Mouse (Mus musculus) stomach, embryonic 14.5 days (tissue): ENCODE measurements at regions not wholly inside any gene's neighbourhood (a gene's known extent, or its start where the extent isn't known, plus 50 kb on each side); places are given as distances from the start of the nearest gene placed in this dataset.
A peak's percentile ranks its signal among the peaks of the same experiment; 100 is the strongest.

ENCODE experiments used
- ATAC-seq: fragments of 200-750 bp; cut with Nextera tagmentation; 2 replicates; pipeline ENCODE4 v1.8.0; 2017; ENCODE audit warnings: low read depth, moderate TSS enrichment; ENCODE audit not compliant: insufficient number of reproducible peaks, insufficient read depth, low FRiP score
- H3K27ac ChIP-seq: fragments of 300-500 bp; sonication (generic); 2 replicates; pipeline ENCODE4 v1.5.1; 2014; ENCODE audit warnings: mild to moderate bottlenecking, low read length, moderate library complexity, mixed read lengths
- H3K27me3 ChIP-seq: fragments of 300-500 bp; sonication (generic); 2 replicates; pipeline ENCODE4 v1.6.1; 2014; ENCODE audit warnings: low read length, control low read depth, mixed read lengths; ENCODE audit not compliant: control insufficient read depth, insufficient read depth
- H3K36me3 ChIP-seq: fragments of 300-500 bp; sonication (generic); 2 replicates; pipeline ENCODE4 v1.6.1; 2014; ENCODE audit warnings: mild to moderate bottlenecking, control low read depth, low read length, moderate library complexity, mixed read lengths; ENCODE audit not compliant: control insufficient read depth, insufficient read depth
- H3K4me1 ChIP-seq: fragments of 300-500 bp; sonication (generic); 2 replicates; pipeline ENCODE4 v1.6.1; 2014; ENCODE audit warnings: low read length, control low read depth, mixed read lengths; ENCODE audit not compliant: control insufficient read depth, insufficient read depth
- H3K4me2 ChIP-seq: fragments of 300-500 bp; sonication (generic); replicated peaks from 2 replicates; pipeline ENCODE4 v1.6.1; 2014; ENCODE audit warnings: low read depth, low read length, control low read depth
- H3K4me3 ChIP-seq: fragments of 300-500 bp; sonication (generic); 2 replicates; pipeline ENCODE4 v1.5.1; 2014; ENCODE audit warnings: low read depth, low read length, control low read depth
- H3K9ac ChIP-seq: fragments of 300-500 bp; sonication (generic); replicated peaks from 2 replicates; pipeline ENCODE4 v1.6.1; 2014; ENCODE audit warnings: low read depth, mild to moderate bottlenecking, control low read depth, low read length, moderate library complexity, mixed read lengths
- H3K9me3 ChIP-seq: fragments of 300-500 bp; sonication (generic); 2 replicates; pipeline ENCODE4 v1.6.1; 2016; ENCODE audit warnings: low read depth, low read length, control low read depth; ENCODE audit not compliant: control insufficient read depth
- WGBS: fragments of 180-500 bp; shearing (Covaris S2); extraction: QIAGEN DNeasy Blood & Tissue Kit; methylation state at CpG from one replicate; pipeline ENCODE4 v1.1.7; 2014; 5-methylcytosine and 5-hydroxymethylcytosine counted together

DNA sequence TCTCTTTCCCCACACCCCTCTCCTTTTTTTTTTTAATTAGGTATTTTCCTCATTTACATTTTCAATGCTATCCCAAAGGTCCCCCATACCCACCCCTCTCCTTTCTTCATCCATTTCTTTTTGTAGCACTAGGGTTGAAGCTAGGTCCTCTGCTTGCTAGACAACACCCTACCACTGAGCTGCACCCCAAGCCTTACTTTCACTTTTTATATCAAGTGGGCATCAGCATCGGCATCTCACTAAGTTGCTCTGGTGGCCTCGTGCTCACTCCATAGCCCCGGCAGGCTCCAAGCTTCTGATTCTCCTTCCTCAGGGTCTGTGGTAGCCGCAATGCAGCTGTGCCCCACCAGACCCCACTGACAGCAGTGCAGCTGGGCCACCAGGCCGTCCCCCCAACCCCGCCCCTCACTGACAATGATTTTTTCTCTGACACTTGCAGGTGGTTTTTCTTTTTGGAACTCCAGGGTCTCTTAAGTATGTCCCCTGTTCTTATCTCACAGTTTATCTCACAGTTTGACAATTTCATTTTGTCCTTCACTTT lies 77.5 kb downstream of the Nufip1 start:
- H3K4me1 ChIP-seq, result 0 out of 2 replicates have a peak, but pooled peaks cover 8% of the 10 kb centered on the region
- 80% methylated on average over 6 of the region's 6 CpGs for whole genome bisulfite sequencing
- H3K27ac ChIP-seq, result no peak overlapping the region
- H3K9me3 ChIP-seq, result no peaks in the 10 kb centered on the region
- no peaks in the 10 kb centered on the region for H3K27me3 ChIP-seq
- no peak overlapping the region for H3K4me3 ChIP-seq
- H3K36me3 ChIP-seq, result no peaks in the 10 kb centered on the region
- no peak overlapping the region for H3K9ac ChIP-seq
- no peak for ATAC-seq
- no peak overlapping the region for H3K4me2 ChIP-seq

DNA sequence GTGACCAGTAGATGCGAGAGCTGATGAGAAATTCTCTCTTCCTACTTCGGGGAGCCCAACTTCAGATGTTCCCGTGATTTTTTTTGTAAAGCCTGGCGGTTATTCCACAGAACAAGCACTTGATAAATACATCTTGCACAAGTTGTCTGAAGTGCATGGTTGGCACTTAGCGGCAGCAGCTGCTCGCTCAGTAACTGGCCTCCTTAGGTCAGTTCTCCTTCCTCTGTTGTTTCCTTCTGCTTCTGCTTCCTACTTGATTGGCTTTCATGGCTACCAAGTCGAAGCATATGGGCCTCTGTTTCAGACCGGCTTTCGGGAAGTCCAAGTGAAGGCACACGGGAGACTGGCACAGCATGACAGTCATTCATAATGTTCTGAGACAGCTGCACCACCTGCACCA lies 84.6 kb downstream of the Nufip1 start:
- no peak for ATAC-seq
- no peak overlapping the region for H3K9ac ChIP-seq
- WGBS, result 70% methylated on average over 10 of the region's 10 CpGs
- H3K27ac ChIP-seq, result no peak overlapping the region
- H3K4me3 ChIP-seq, result no peak overlapping the region
- no peak overlapping the region for H3K4me2 ChIP-seq
- no peaks in the 10 kb centered on the region for H3K27me3 ChIP-seq
- no peaks in the 10 kb centered on the region for H3K4me1 ChIP-seq
- H3K9me3 ChIP-seq, result no peaks in the 10 kb centered on the region
- no peaks in the 10 kb centered on the region for H3K36me3 ChIP-seq

DNA sequence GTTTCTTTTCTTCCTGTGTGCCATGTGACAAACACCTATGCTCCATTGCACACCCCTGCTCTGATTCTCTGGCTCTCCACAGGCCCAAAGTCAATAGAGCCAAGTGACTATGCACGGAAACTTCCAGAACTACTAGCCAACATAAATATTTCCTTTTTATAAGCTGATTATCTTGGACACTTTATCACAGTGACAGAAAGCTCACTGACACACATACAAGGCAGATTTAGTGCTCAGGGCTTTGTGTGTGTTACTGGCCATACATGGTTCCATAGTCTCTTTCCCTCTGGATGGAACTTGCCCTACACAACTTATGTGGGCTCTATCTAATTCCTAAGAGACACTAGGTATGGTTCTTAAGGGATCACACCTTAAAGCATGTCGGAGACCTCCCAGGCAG lies 86.7 kb downstream of the Nufip1 start:
- no peak for ATAC-seq
- no peaks in the 10 kb centered on the region for H3K36me3 ChIP-seq
- no peaks in the 10 kb centered on the region for H3K4me1 ChIP-seq
- no peaks in the 10 kb centered on the region for H3K9me3 ChIP-seq
- 58% methylated on average over 2 of the region's 2 CpGs for WGBS
- no peak overlapping the region for H3K9ac ChIP-seq
- H3K27ac ChIP-seq, result no peak overlapping the region
- no peak overlapping the region for H3K4me3 ChIP-seq
- no peaks in the 10 kb centered on the region for H3K27me3 ChIP-seq
- H3K4me2 ChIP-seq, result no peak overlapping the region

DNA sequence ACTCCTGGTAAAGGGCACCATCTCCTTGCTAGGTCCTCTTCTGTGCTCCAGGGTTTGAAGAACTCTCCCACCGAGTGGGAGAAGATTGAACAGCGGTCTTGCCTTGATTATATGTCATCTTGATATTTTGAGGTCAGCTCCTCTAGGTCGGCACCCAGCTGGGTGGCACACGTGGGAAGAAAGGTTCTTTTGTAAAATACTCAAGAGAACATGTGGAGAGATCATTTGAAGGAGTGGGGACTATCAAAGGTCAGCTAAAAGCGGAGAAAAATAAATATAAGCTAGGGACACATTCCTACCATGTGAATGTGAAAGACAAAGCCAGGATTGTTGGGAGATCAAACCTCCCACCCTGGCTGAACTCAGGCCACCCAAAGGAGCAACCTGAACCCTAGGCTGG lies 87.7 kb downstream of the Nufip1 start:
- H3K27ac ChIP-seq, result no peak overlapping the region
- H3K27me3 ChIP-seq, result no peaks in the 10 kb centered on the region
- no peaks in the 10 kb centered on the region for H3K36me3 ChIP-seq
- H3K9ac ChIP-seq, result no peak overlapping the region
- WGBS, result 62% methylated on average over 5 of the region's 5 CpGs
- no peaks in the 10 kb centered on the region for H3K9me3 ChIP-seq
- no peaks in the 10 kb centered on the region for H3K4me1 ChIP-seq
- H3K4me2 ChIP-seq, result no peak overlapping the region
- no peak overlapping the region for H3K4me3 ChIP-seq
- no peak for ATAC-seq

DNA sequence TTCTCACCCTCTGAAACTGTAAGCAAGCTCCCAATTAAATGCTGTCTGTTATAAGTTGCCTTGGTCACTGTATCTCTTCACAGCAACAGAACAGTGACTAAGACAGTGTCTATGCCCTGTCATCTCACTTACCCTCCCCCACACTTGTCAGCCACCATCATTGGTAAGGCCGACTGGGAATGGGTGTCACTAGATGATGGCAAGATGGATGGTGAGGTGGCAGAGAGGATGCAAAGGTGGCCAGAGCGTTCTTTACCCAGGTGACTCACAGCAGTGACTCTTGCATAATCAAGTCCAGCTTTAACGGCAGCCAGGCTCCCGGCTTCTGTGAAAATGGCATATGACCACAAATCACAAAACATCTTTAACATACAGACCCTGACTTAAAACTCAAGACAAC lies 91.9 kb downstream of the Nufip1 start:
- Histone ChIP-seq H3K9ac (no peak overlapping the region), H3K27me3 (no peaks in the 10 kb centered on the region), H3K4me3 (no peak overlapping the region), H3K4me1 (no peaks in the 10 kb centered on the region), H3K4me2 (no peak overlapping the region), H3K36me3 (no peaks in the 10 kb centered on the region), H3K9me3 (no peaks in the 10 kb centered on the region), H3K27ac (no peak overlapping the region)
- WGBS, result 89% methylated on average over 4 of the region's 4 CpGs
- ATAC-seq, result no peak

DNA sequence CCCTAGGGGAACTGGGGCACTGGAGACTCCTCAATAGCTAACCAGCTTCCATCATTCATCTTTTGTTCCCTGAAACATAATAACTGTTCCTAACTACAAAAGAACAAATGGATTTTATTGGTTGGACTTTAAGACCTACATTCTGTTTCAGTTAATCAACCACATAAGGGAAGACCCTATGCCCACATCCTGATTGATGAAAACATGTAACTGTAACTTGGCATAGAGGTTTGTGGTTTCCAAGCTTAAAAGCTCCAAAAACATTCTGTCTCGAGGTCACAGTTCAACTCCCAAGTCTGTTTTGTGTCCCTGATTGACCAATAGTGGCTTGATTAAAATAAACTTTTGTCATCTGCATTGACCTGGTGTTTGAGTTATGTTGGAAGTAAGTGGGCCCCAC lies 92.4 kb downstream of the Nufip1 start:
- H3K4me3 ChIP-seq, result no peak overlapping the region
- no peaks in the 10 kb centered on the region for H3K27me3 ChIP-seq
- no peak overlapping the region for H3K9ac ChIP-seq
- H3K27ac ChIP-seq, result no peak overlapping the region
- H3K36me3 ChIP-seq, result no peaks in the 10 kb centered on the region
- no peaks in the 10 kb centered on the region for H3K9me3 ChIP-seq
- H3K4me1 ChIP-seq, result no peaks in the 10 kb centered on the region
- 52% methylated on average over 1 of the region's 1 CpGs for WGBS
- no peak overlapping the region for H3K4me2 ChIP-seq
- ATAC-seq, result no peak

DNA sequence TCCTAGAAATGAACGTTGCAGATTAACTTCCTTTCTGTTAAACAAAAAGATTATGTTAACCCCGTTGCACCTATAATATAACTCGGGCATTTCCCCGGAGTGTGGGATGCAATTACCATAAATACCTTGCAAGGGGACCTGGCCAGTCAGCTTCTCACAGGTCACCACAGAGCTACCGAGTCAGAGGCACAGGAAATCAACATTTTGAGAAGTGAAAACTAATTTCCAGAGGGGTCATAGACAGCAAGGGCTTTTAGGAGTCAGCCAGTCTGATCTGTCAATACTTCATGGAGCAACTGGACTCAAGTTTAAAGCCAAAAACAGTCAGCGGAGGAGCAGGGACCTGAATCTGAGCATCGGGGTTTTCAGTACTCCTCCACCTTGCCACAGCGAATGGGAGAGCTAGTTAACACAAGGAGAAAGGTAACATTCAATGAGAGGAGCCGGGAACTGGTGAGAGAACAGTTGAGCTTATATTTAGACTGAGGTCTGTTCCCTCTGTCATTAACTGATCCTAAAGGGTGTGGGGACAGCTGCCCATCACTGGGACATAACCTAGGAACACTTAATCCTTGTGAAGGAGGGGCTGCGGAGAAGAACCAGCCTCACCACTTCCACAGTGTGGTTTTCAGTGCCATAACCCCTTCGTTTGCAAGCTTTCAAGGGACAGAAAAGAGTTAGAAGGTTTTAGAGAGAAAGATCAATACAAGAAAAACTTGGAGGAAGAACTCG lies 105.9 kb downstream of the Nufip1 start:
- Histone ChIP-seq H3K27ac (peak overlapping the region; percentile 71; the same call in 1 of the 2 replicates), H3K4me3 (no peak overlapping the region), H3K4me1 (0 out of 2 replicates have a peak, but pooled peaks cover 2% of the 10 kb centered on the region), H3K9ac (no peak overlapping the region), H3K27me3 (no peaks in the 10 kb centered on the region), H3K4me2 (no peak overlapping the region), H3K36me3 (no peaks in the 10 kb centered on the region), H3K9me3 (no peaks in the 10 kb centered on the region; the same call in 1 of the 2 replicates)
- whole genome bisulfite sequencing, result 67% methylated on average over 12 of the region's 12 CpGs
- no peak for ATAC-seq

DNA sequence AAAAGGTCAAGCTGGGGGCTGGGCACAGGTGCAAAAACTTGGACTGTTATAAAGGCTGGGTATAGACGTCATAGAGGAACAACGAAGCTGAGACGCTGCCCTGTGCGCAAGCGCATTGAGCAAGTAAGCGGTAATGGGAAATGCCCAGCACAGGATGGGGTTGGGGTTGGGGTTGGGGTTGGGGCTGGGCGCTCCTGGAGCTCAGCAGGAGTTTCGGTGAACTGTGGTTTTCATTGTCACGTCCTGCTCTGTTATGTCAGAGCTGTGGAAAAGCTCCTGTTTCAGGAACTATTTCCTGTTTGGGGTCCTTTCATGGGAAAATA lies 106.4 kb downstream of the Nufip1 start:
- H3K27ac ChIP-seq, result peak overlapping the region; percentile 71; the same call in 1 of the 2 replicates
- no peak overlapping the region for H3K4me3 ChIP-seq
- no peaks in the 10 kb centered on the region; the same call in 1 of the 2 replicates for H3K9me3 ChIP-seq
- H3K9ac ChIP-seq, result no peak overlapping the region
- no peak overlapping the region for H3K4me2 ChIP-seq
- peaks cover 5% of the 10 kb centered on the region; the same call in 1 of the 2 replicates for H3K4me1 ChIP-seq
- ATAC-seq, result no peak
- WGBS, result 66% methylated on average over 9 of the region's 9 CpGs
- no peaks in the 10 kb centered on the region for H3K27me3 ChIP-seq
- no peaks in the 10 kb centered on the region for H3K36me3 ChIP-seq
